Mouse (Mus musculus) heart, embryonic 11.5 days (tissue): ENCODE measurements around the gene Cabp1. TPM values are rescaled to one million over a fixed set of nuclear protein-coding genes. Genes with fewer than 3 reads are reported as not detected.

Experiments
- ATAC-seq: fragments of 200-750 bp; cut with Nextera tagmentation; replicated peaks from 2 replicates; pipeline ENCODE4 v1.8.0; 2017; ENCODE audit warnings: moderate library complexity; ENCODE audit not compliant: insufficient number of reproducible peaks, low FRiP score, low TSS enrichment
- H3K27ac ChIP-seq: fragments of 300-500 bp; sonication (generic); 2 replicates; pipeline ENCODE4 v1.5.1; 2014; ENCODE audit warnings: mild to moderate bottlenecking, low read depth, low read length
- H3K27me3 ChIP-seq: fragments of 300-500 bp; sonication (generic); 2 replicates; pipeline ENCODE4 v1.6.1; 2014; ENCODE audit warnings: mild to moderate bottlenecking, low read length, mixed read lengths; ENCODE audit not compliant: control insufficient read depth, insufficient read depth
- H3K36me3 ChIP-seq: fragments of 300-500 bp; sonication (generic); 2 replicates; pipeline ENCODE4 v1.6.1; 2014; ENCODE audit warnings: mild to moderate bottlenecking, low read length, moderate library complexity, mixed read lengths; ENCODE audit not compliant: control insufficient read depth, insufficient read depth
- H3K4me1 ChIP-seq: fragments of 300-500 bp; sonication (generic); 2 replicates; pipeline ENCODE4 v1.6.1; 2014; ENCODE audit warnings: low read length; ENCODE audit not compliant: control insufficient read depth, insufficient read depth
- H3K4me2 ChIP-seq: fragments of 300-500 bp; sonication (generic); 2 replicates; pipeline ENCODE4 v1.6.1; 2014; ENCODE audit warnings: mild to moderate bottlenecking, moderate library complexity
- H3K4me3 ChIP-seq: fragments of 300-500 bp; sonication (generic); 2 replicates; pipeline ENCODE4 v1.5.1; 2014; ENCODE audit warnings: low read depth, low read length
- H3K9ac ChIP-seq: fragments of 300-500 bp; sonication (generic); 2 replicates; pipeline ENCODE4 v1.6.1; 2014; ENCODE audit warnings: mild to moderate bottlenecking, low read depth, low read length, moderate library complexity
- H3K9me3 ChIP-seq: fragments of 300-500 bp; sonication (generic); replicated peaks from 2 replicates; pipeline ENCODE4 v1.6.1; 2016; ENCODE audit warnings: low read length; ENCODE audit not compliant: control insufficient read depth
- WGBS: fragments of 180-500 bp; shearing (Covaris S2); extraction: QIAGEN DNeasy Blood & Tissue Kit; methylation state at CpG from one replicate; pipeline ENCODE4 v1.1.7; 2014; ENCODE audit not compliant: insufficient replicate concordance; 5-methylcytosine and 5-hydroxymethylcytosine counted together
- polyA plus RNA-seq: library from polyadenylated mRNA; unstranded; fragments of >200 nt; fragmentation: Nextera tagmentation; extraction: Ambion mirVana; gene quantifications from 2 replicates; pipeline ENCODE4 v1.2.1, GENCODE M21; 2014

Cabp1 gene
- polyA plus RNA-seq, 1 experiment from 2014 or later: 0.63 TPM

DNA sequence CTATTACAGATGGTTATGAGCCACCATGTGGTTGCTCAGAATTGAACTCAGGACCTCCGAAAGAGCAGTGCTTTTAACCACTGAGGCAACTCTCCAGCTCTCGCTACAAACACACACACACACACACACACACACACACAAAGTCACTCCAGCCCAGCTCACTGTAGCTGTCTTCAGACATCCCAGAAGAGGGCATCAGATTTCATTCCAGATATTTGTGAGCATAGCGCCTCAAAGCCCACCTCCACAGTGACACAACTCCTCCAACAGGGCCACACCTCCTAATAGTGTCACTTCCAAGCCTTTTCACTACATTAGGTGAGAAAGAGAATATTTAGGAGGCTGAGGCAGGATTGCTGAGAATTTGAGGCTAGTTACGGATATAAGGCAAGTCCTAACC, 55.1 kb downstream of the Cabp1 start:
- no peak for ATAC-seq
- no peak overlapping the region for H3K27ac ChIP-seq
- no peak overlapping the region for H3K9ac ChIP-seq
- H3K27me3 ChIP-seq: no peaks in the 10 kb centered on the region
- H3K36me3 ChIP-seq: peaks cover 5% of the 10 kb centered on the region; the same call in 1 of the 2 replicates
- 62% methylated on average over 4 of the region's 4 CpGs for WGBS
- no peak overlapping the region for H3K4me3 ChIP-seq
- no peak overlapping the region for H3K4me2 ChIP-seq
- no peaks in the 10 kb centered on the region for H3K4me1 ChIP-seq
- H3K9me3 ChIP-seq: no peaks in the 10 kb centered on the region

GRCm38 (mm10) chr5:115134234-115135165, 59.7 kb downstream of the Cabp1 start, which contains the start of gene Unc119b:
Gene Unc119b, minus strand, starts transcription at chr5:115134975.
- H3K9ac ChIP-seq: peak within 1 kb of the TSS; percentile 81
- peaks cover 3% of the 10 kb centered on the region for H3K4me1 ChIP-seq
- WGBS: under 1% methylated on average over 58 of the region's 81 CpGs
- H3K4me3 ChIP-seq: peak within 1 kb of the TSS; percentile 92
- no peak within 1 kb of the TSS; the same call in 1 of the 2 replicates for H3K27ac ChIP-seq
- no peaks in the 10 kb centered on the region for H3K27me3 ChIP-seq
- no peaks in the 10 kb centered on the region for H3K9me3 ChIP-seq
- peak within 1 kb of the TSS; percentile 99 for H3K4me2 ChIP-seq
- ATAC-seq: peak; percentile 91
- H3K36me3 ChIP-seq: peaks cover 7% of the 10 kb centered on the region

- peak overlapping the region; percentile 99 for H3K4me2 ChIP-seq
- no peaks in the 10 kb centered on the region for H3K9me3 ChIP-seq
- ATAC-seq: no peak
- H3K27ac ChIP-seq: no peak overlapping the region
- WGBS: 63% methylated on average over 6 of the region's 6 CpGs
- peak overlapping the region; percentile 81 for H3K9ac ChIP-seq
- H3K36me3 ChIP-seq: peaks cover 8% of the 10 kb centered on the region
- peaks cover 3% of the 10 kb centered on the region for H3K4me1 ChIP-seq
- H3K4me3 ChIP-seq: peak overlapping the region; percentile 92
- no peaks in the 10 kb centered on the region for H3K27me3 ChIP-seq
These were observed 60.7 kb downstream of the Cabp1 start for GRCm38 (mm10) chr5:115133358-115134066.

- no peaks in the 10 kb centered on the region for H3K9me3 ChIP-seq
- no peak overlapping the region for H3K9ac ChIP-seq
- no peak overlapping the region for H3K4me3 ChIP-seq
- H3K36me3 ChIP-seq: peaks cover 12% of the 10 kb centered on the region
- 81% methylated on average over 8 of the region's 8 CpGs for WGBS
- no peaks in the 10 kb centered on the region for H3K27me3 ChIP-seq
- H3K4me2 ChIP-seq: no peak overlapping the region
- H3K4me1 ChIP-seq: peaks cover 3% of the 10 kb centered on the region
- H3K27ac ChIP-seq: no peak overlapping the region
- no peak for ATAC-seq
These were observed 61.7 kb downstream of the Cabp1 start for GRCm38 (mm10) chr5:115132465-115132864.

DNA sequence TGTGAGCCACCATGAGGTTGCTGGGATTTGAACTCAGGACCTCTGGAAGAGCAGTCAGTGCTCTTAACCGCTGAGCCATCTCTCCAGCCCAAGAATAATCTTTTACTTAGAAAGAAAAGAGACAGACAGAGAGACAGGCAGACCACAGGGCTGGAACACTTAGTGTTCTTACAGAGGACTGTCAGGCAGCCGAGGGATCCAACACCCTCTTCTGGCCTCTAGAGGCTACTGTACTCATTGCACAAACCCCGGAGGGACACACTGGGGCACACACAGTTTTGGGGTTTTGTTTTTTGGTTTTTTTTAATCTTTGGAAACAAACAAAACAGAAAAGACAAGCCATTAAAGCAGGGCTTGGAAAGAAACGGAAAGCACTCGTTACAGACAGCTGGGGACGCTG, 64.9 kb downstream of the Cabp1 start:
- Histone ChIP-seq H3K27me3 (no peaks in the 10 kb centered on the region), H3K9me3 (no peaks in the 10 kb centered on the region), H3K36me3 (peaks cover 20% of the 10 kb centered on the region), H3K4me3 (no peak overlapping the region), H3K27ac (no peak overlapping the region), H3K9ac (no peak overlapping the region), H3K4me1 (peaks cover 3% of the 10 kb centered on the region), H3K4me2 (no peak overlapping the region)
- ATAC-seq: no peak
- 86% methylated on average over 6 of the region's 6 CpGs for WGBS

DNA sequence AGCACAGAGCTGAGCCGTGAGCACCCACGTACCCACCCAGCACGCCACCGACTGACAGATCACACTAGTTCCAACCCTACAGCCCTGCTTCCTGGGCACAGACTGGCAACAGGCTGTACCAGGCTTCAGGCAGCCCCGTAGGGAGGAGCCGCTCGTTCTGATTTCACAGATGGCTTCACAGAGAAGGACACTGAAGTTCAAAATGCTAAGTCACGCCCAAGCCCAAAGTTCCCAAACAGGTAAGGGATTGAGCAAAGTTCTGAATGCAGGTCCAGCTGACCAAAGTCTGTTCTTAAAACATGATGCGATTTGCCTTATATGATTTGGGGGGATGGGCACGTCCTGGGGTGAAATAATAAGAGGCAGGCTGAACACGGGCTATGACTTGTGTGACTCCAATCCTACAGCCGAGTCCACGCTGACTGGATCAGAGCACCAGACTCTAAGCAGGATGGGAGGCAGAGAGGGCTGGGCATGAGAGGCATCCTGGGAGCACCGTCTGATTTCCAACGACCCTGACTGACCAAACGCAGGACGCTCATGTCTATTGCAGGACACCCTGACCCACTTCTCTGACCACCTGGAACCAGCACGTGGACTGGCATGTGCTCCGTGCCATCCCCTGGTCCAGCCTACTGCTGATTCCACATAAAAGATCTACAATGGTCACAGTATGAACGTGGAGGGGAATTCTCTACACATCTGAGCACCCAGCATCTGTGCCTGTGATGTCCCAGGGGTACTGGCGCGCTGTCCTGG, 66.6 kb downstream of the Cabp1 start:
- Histone ChIP-seq H3K4me1 (no peaks in the 10 kb centered on the region), H3K9ac (no peak overlapping the region), H3K27me3 (no peaks in the 10 kb centered on the region), H3K9me3 (no peaks in the 10 kb centered on the region), H3K27ac (no peak overlapping the region), H3K4me2 (no peak overlapping the region), H3K4me3 (no peak overlapping the region), H3K36me3 (peaks cover 23% of the 10 kb centered on the region)
- 89% methylated on average over 22 of the region's 22 CpGs for WGBS
- no peak for ATAC-seq

DNA sequence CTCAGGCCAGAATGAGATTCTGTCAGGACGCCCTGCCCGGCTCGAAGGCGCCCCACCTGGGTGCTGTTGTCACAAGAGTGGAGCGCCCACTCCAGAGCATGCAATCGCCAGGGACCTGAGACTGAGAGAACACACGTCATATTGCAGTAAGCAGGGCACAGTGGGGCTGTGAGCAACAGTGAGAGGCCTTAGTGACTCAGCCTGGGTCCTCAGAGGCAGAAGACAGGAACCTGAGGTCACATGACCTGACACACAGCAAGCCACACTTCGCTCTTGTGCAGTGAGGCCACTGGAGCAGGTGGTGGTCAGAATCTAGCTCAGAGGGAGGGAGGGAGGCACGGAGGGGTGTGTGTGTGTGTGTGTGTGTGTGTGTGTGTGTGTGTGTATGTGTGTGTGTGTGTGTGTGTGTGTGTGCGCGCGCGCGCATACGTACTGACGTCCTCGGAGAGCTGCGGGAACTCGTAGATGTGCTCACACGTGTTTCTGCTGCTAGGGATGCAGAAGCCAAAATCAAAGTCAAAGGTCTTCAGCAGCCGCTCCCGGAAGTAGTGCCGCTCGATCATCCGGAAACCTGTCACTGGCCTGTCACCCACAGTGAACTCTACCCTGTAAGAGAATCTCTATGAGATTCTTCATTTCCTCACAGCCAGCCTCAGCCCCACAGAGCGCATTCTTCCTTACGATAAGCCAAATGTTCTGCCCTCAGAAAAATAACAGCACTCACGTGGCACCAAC, 67.4 kb downstream of the Cabp1 start:
- no peak for ATAC-seq
- Histone ChIP-seq H3K4me3 (no peak overlapping the region), H3K36me3 (peaks cover 23% of the 10 kb centered on the region), H3K4me1 (no peaks in the 10 kb centered on the region), H3K27ac (no peak overlapping the region), H3K9me3 (no peaks in the 10 kb centered on the region), H3K27me3 (no peaks in the 10 kb centered on the region), H3K4me2 (no peak overlapping the region), H3K9ac (no peak overlapping the region)
- WGBS: 85% methylated on average over 28 of the region's 28 CpGs
